Mouse (Mus musculus): Measurements from ENCODE around the gene Cttn.
A peak's percentile ranks its signal among the peaks of the same experiment; 100 is the strongest.

Cttn gene

GRCm38 (mm10) chr7:144448186-144448585 lies 22.6 kb downstream of the Cttn start:
- DNase-seq: no peak

GRCm38 (mm10) chr7:144447146-144447545 lies 23.7 kb downstream of the Cttn start:
- no peak for DNase-seq

- DNase-seq: no peak
These were observed 26.0 kb downstream of the Cttn start for GRCm38 (mm10) chr7:144444788-144445187.

GRCm38 (mm10) chr7:144441976-144442375 lies 28.8 kb downstream of the Cttn start:
- DNase-seq: no peak

- DNase-seq: no peak
These were observed 29.3 kb downstream of the Cttn start for GRCm38 (mm10) chr7:144441466-144441865.

GRCm38 (mm10) chr7:144438811-144439210 lies 32.0 kb downstream of the Cttn start:
- DNase-seq: no peak

GRCm38 (mm10) chr7:144432920-144433319 lies 37.9 kb downstream of the Cttn start:
- peak; percentile 70 for DNase-seq

- no peak for DNase-seq
These were observed 43.3 kb downstream of the Cttn start for GRCm38 (mm10) chr7:144427460-144427859.

- DNase-seq: peak; percentile 37
These were observed 44.2 kb downstream of the Cttn start for GRCm38 (mm10) chr7:144426594-144426993.

GRCm38 (mm10) chr7:144425953-144426352 lies 44.9 kb downstream of the Cttn start:
- no peak for DNase-seq

- no peak for DNase-seq
These were observed 49.3 kb downstream of the Cttn start for GRCm38 (mm10) chr7:144421478-144421877.

GRCm38 (mm10) chr7:144420552-144420951 lies 50.3 kb downstream of the Cttn start:
- DNase-seq: no peak

- no peak for DNase-seq
These were observed 53.0 kb downstream of the Cttn start for GRCm38 (mm10) chr7:144417644-144418343.

- DNase-seq: no peak
These were observed 53.6 kb downstream of the Cttn start for GRCm38 (mm10) chr7:144417234-144417633.

GRCm38 (mm10) chr7:144415795-144416194 lies 55.0 kb downstream of the Cttn start:
- peak; percentile 32 for DNase-seq

GRCm38 (mm10) chr7:144414632-144415031 lies 56.2 kb downstream of the Cttn start:
- no peak for DNase-seq

- no peak for DNase-seq
These were observed 58.6 kb downstream of the Cttn start for GRCm38 (mm10) chr7:144411967-144412906.

- DNase-seq: no peak
These were observed 61.1 kb downstream of the Cttn start for GRCm38 (mm10) chr7:144409682-144410081.

GRCm38 (mm10) chr7:144408464-144409000 lies 62.3 kb downstream of the Cttn start:
- DNase-seq: no peak

- DNase-seq: no peak
These were observed 63.1 kb downstream of the Cttn start for GRCm38 (mm10) chr7:144407675-144408074.

- DNase-seq: no peak
These were observed 68.3 kb downstream of the Cttn start for GRCm38 (mm10) chr7:144402492-144402891.

- no peak for DNase-seq
These were observed 79.1 kb downstream of the Cttn start for GRCm38 (mm10) chr7:144391727-144392126.

GRCm38 (mm10) chr7:144390676-144391075 lies 80.1 kb downstream of the Cttn start:
- DNase-seq: no peak

GRCm38 (mm10) chr7:144389704-144390103 lies 81.1 kb downstream of the Cttn start:
- DNase-seq: no peak

Data from kidney, adult 11 months (tissue).